Mouse (Mus musculus) ES-E14 (cell line): Measurements from ENCODE around the gene AW011738.

Experiments
- CHD2 ChIP-seq: IDR thresholded peaks from 2 replicates; pipeline ENCODE4 v1.6.1; 2014; ENCODE audit warnings: mild to moderate bottlenecking, low read depth, low read length, inconsistent platforms
- HCFC1 ChIP-seq: IDR thresholded peaks from 2 replicates; pipeline ENCODE4 v1.6.1; 2012; ENCODE audit warnings: low read length, inconsistent platforms, borderline replicate concordance; ENCODE audit not compliant: insufficient read depth
- MAFK ChIP-seq: IDR thresholded peaks from 2 replicates; pipeline ENCODE4 v1.6.1; 2014; ENCODE audit warnings: mild to moderate bottlenecking, low read depth, low read length, inconsistent platforms; ENCODE audit not compliant: insufficient read depth
- ZC3H11A ChIP-seq: IDR thresholded peaks from 2 replicates; pipeline ENCODE4 v1.6.1; 2012; ENCODE audit warnings: low read depth, mild to moderate bottlenecking, inconsistent platforms, low read length, borderline replicate concordance
- ZNF384 ChIP-seq: IDR thresholded peaks from 2 replicates; pipeline ENCODE4 v1.6.1; 2012; ENCODE audit warnings: low read depth, low read length, inconsistent platforms

- TF ChIP-seq ZC3H11A (no peak), ZNF384 (no peak), CHD2 (no peak), MAFK (no peak), HCFC1 (no peak)
Measured at GRCm38 (mm10) chr4:156193906-156194305, 9.2 kb upstream of the AW011738 start.
